Mouse (Mus musculus): ENCODE results near the gene Hist1h2bg. TPM values are rescaled to one million over a fixed set of nuclear protein-coding genes. Genes with fewer than 3 reads are reported as not detected.
A peak's percentile ranks its signal among the peaks of the same experiment; 100 is the strongest.
"Not testable (repeated sequence)": the region's sequence is repeated elsewhere in the genome, so short reads cannot be mapped to it uniquely, and the experiment has no call there.

Gene Hist1h2bg
- polyA plus RNA-seq, 1 experiment from 2014 or later, result 8.6 TPM

GRCm38 (mm10) chr13:23543965-23544786, 27.0 kb upstream of the Hist1h2bg start, which contains the start of gene Hist1h3f:
Gene Hist1h3f, plus strand, starts transcription at chr13:23544052.
- Histone ChIP-seq H3K36me3 (replicated peaks; ENCODE audit: control insufficient read depth, insufficient read depth, low read depth, low read length) (no peaks in the 10 kb centered on the region), H3K9me3 (replicated peaks; ENCODE audit: control insufficient read depth, low read length) (no peaks in the 10 kb centered on the region), H3K27me3 (ENCODE audit: control insufficient read depth, insufficient read depth, low read length) (no peaks in the 10 kb centered on the region), H3K27ac (replicated peaks; ENCODE audit: low read depth, low read length) (peak within 1 kb of the TSS; percentile 83), H3K4me3 (ENCODE audit: low read depth, low read length) (peak within 1 kb of the TSS; percentile 45), H3K4me2 (ENCODE audit: low read depth, low read length) (peak within 1 kb of the TSS; percentile 70), H3K4me1 (ENCODE audit: control insufficient read depth, insufficient read depth, low read length) (no peaks in the 10 kb centered on the region), H3K9ac (replicated peaks; ENCODE audit: low read length) (peak within 1 kb of the TSS; percentile 65)
- DNase-seq (ENCODE audit: low spot score) (peak; percentile 97), ATAC-seq (replicated peaks; ENCODE audit: insufficient number of reproducible peaks, low FRiP score, low TSS enrichment, low read depth) (peak; percentile 86)
- under 1% methylated on average over 21 of the region's 45 CpGs for WGBS

GRCm38 (mm10) chr13:23544787-23545120, 26.4 kb upstream of the Hist1h2bg start:
- peak; percentile 26 for ATAC-seq (replicated peaks; ENCODE audit: insufficient number of reproducible peaks, low FRiP score, low TSS enrichment, low read depth)
- Histone ChIP-seq H3K4me2 (ENCODE audit: low read depth, low read length) (0 out of 2 replicates have a peak overlapping the region, but pooled peaks have one; percentile 29), H3K4me3 (ENCODE audit: low read depth, low read length) (peak overlapping the region; percentile 38), H3K9ac (replicated peaks; ENCODE audit: low read length) (peak overlapping the region; percentile 46; the same call in 1 of the 2 replicates), H3K27ac (replicated peaks; ENCODE audit: low read depth, low read length) (peak overlapping the region; percentile 80; the same call in 1 of the 2 replicates)
- not testable (repeated sequence) for DNase-seq (ENCODE audit: low spot score); H3K4me1 ChIP-seq (ENCODE audit: control insufficient read depth, insufficient read depth, low read length); H3K9me3 ChIP-seq (replicated peaks; ENCODE audit: control insufficient read depth, low read length); H3K36me3 ChIP-seq (replicated peaks; ENCODE audit: control insufficient read depth, insufficient read depth, low read depth, low read length); H3K27me3 ChIP-seq (ENCODE audit: control insufficient read depth, insufficient read depth, low read length)
- under 1% methylated on average over 11 of the region's 14 CpGs for WGBS

GRCm38 (mm10) chr13:23546694-23547093, 24.5 kb upstream of the Hist1h2bg start:
- H3K9ac ChIP-seq (replicated peaks; ENCODE audit: low read length), result no peak overlapping the region
- no peaks in the 10 kb centered on the region for H3K4me1 ChIP-seq (ENCODE audit: control insufficient read depth, insufficient read depth, low read length)
- H3K27me3 ChIP-seq (ENCODE audit: control insufficient read depth, insufficient read depth, low read length), result no peaks in the 10 kb centered on the region
- WGBS, result 86% methylated on average over 5 of the region's 5 CpGs
- ATAC-seq (replicated peaks; ENCODE audit: insufficient number of reproducible peaks, low FRiP score, low TSS enrichment, low read depth) (no peak), DNase-seq (ENCODE audit: low spot score) (no peak)
- no peak overlapping the region for H3K4me3 ChIP-seq (ENCODE audit: low read depth, low read length)
- H3K36me3 ChIP-seq (replicated peaks; ENCODE audit: control insufficient read depth, insufficient read depth, low read depth, low read length), result no peaks in the 10 kb centered on the region
- no peak overlapping the region for H3K4me2 ChIP-seq (ENCODE audit: low read depth, low read length)
- no peaks in the 10 kb centered on the region for H3K9me3 ChIP-seq (replicated peaks; ENCODE audit: control insufficient read depth, low read length)
- H3K27ac ChIP-seq (replicated peaks; ENCODE audit: low read depth, low read length), result no peak overlapping the region

- Histone ChIP-seq H3K27me3 (ENCODE audit: control insufficient read depth, insufficient read depth, low read length) (no peaks in the 10 kb centered on the region), H3K27ac (replicated peaks; ENCODE audit: low read depth, low read length) (peak overlapping the region; percentile 92), H3K4me2 (ENCODE audit: low read depth, low read length) (peak overlapping the region; percentile 50), H3K36me3 (replicated peaks; ENCODE audit: control insufficient read depth, insufficient read depth, low read depth, low read length) (no peaks in the 10 kb centered on the region), H3K9me3 (replicated peaks; ENCODE audit: control insufficient read depth, low read length) (no peaks in the 10 kb centered on the region), H3K4me3 (ENCODE audit: low read depth, low read length) (peak overlapping the region; percentile 40), H3K9ac (replicated peaks; ENCODE audit: low read length) (peak overlapping the region; percentile 65), H3K4me1 (ENCODE audit: control insufficient read depth, insufficient read depth, low read length) (no peaks in the 10 kb centered on the region)
- 6% methylated on average over 3 of the region's 3 CpGs for WGBS
- DNase-seq (ENCODE audit: low spot score), result peak; percentile 72
- ATAC-seq (replicated peaks; ENCODE audit: insufficient number of reproducible peaks, low FRiP score, low TSS enrichment, low read depth), result no peak
These were observed 20.4 kb upstream of the Hist1h2bg start for GRCm38 (mm10) chr13:23550761-23551145.

- DNase-seq (ENCODE audit: low spot score), result peak; percentile 96
- ATAC-seq (replicated peaks; ENCODE audit: insufficient number of reproducible peaks, low FRiP score, low TSS enrichment, low read depth), result peak; percentile 79
- H3K27ac ChIP-seq (replicated peaks; ENCODE audit: low read depth, low read length), result peak within 1 kb of the TSS; percentile 92
- WGBS, result under 1% methylated on average over 47 of the region's 47 CpGs
- not testable (repeated sequence) for H3K27me3 ChIP-seq (ENCODE audit: control insufficient read depth, insufficient read depth, low read length); H3K4me1 ChIP-seq (ENCODE audit: control insufficient read depth, insufficient read depth, low read length); H3K9me3 ChIP-seq (replicated peaks; ENCODE audit: control insufficient read depth, low read length); H3K36me3 ChIP-seq (replicated peaks; ENCODE audit: control insufficient read depth, insufficient read depth, low read depth, low read length)
- peak within 1 kb of the TSS; percentile 40 for H3K4me3 ChIP-seq (ENCODE audit: low read depth, low read length)
- H3K9ac ChIP-seq (replicated peaks; ENCODE audit: low read length), result peak within 1 kb of the TSS; percentile 65
- peak within 1 kb of the TSS; percentile 50 for H3K4me2 ChIP-seq (ENCODE audit: low read depth, low read length)
These were observed 19.9 kb upstream of the Hist1h2bg start, which contains the start of gene Hist1h4f for GRCm38 (mm10) chr13:23551146-23551834. Gene Hist1h4f, minus strand, starts transcription at chr13:23551648.

GRCm38 (mm10) chr13:23551931-23552914, 19.0 kb upstream of the Hist1h2bg start:
- WGBS, result 61% methylated on average over 8 of the region's 8 CpGs
- no peaks in the 10 kb centered on the region for H3K9me3 ChIP-seq (replicated peaks; ENCODE audit: control insufficient read depth, low read length)
- no peak for ATAC-seq (replicated peaks; ENCODE audit: insufficient number of reproducible peaks, low FRiP score, low TSS enrichment, low read depth)

GRCm38 (mm10) chr13:23552962-23553361, 18.2 kb upstream of the Hist1h2bg start, which contains the start of gene Hist1h1d:
Gene Hist1h1d, plus strand, starts transcription at chr13:23553262.
- H3K9me3 ChIP-seq (replicated peaks; ENCODE audit: control insufficient read depth, low read length), result no peaks in the 10 kb centered on the region
- no peaks in the 10 kb centered on the region for H3K27me3 ChIP-seq (ENCODE audit: control insufficient read depth, insufficient read depth, low read length)
- H3K36me3 ChIP-seq (replicated peaks; ENCODE audit: control insufficient read depth, insufficient read depth, low read depth, low read length), result no peaks in the 10 kb centered on the region
- H3K4me2 ChIP-seq (ENCODE audit: low read depth, low read length), result no peak within 1 kb of the TSS
- H3K27ac ChIP-seq (replicated peaks; ENCODE audit: low read depth, low read length), result peak within 1 kb of the TSS; percentile 98
- H3K9ac ChIP-seq (replicated peaks; ENCODE audit: low read length), result peak within 1 kb of the TSS; percentile 32; the same call in 1 of the 2 replicates
- ATAC-seq (replicated peaks; ENCODE audit: insufficient number of reproducible peaks, low FRiP score, low TSS enrichment, low read depth) (no peak), DNase-seq (ENCODE audit: low spot score) (no peak)
- H3K4me1 ChIP-seq (ENCODE audit: control insufficient read depth, insufficient read depth, low read length), result no peaks in the 10 kb centered on the region
- no peak within 1 kb of the TSS for H3K4me3 ChIP-seq (ENCODE audit: low read depth, low read length)

More at GRCm38 (mm10) chr13:23551931-23552914, 19.0 kb upstream of the Hist1h2bg start:
- peak; percentile 33 for DNase-seq (ENCODE audit: low spot score)
- peak overlapping the region; percentile 92 for H3K27ac ChIP-seq (replicated peaks; ENCODE audit: low read depth, low read length)
- H3K4me1 ChIP-seq (ENCODE audit: control insufficient read depth, insufficient read depth, low read length), result no peaks in the 10 kb centered on the region
- H3K9ac ChIP-seq (replicated peaks; ENCODE audit: low read length), result peak overlapping the region; percentile 65
- no peaks in the 10 kb centered on the region for H3K36me3 ChIP-seq (replicated peaks; ENCODE audit: control insufficient read depth, insufficient read depth, low read depth, low read length)
- peak overlapping the region; percentile 40; the same call in 1 of the 2 replicates for H3K4me3 ChIP-seq (ENCODE audit: low read depth, low read length)
- H3K4me2 ChIP-seq (ENCODE audit: low read depth, low read length), result peak overlapping the region; percentile 3; the same call in 1 of the 2 replicates
- no peaks in the 10 kb centered on the region for H3K27me3 ChIP-seq (ENCODE audit: control insufficient read depth, insufficient read depth, low read length)

Data from embryonic facial prominence, embryonic 11.5 days (tissue).